Mouse (Mus musculus): ENCODE measurements around the gene Trub1.

DNA sequence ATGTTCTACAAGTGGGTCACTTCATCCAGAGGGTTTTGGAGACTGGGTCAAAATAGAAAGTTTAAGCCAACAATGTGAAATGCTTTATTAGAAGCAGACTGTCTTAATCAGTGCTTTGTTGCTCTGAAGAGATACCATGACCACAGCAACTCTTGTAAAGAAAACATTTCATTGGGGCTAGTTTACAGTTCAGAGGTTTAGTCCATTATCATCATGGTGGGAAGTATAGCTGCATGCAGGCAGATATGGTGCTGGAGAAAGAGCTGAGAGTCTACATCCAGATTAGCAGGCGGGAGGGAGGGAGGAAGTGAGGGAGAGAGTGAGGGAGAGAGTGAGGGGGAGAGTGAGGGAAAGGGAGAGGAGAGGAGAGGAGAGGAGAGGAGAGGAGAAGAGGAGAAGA lies 1.9 kb upstream of the Trub1 start:
- no peak for TF ChIP-seq CTCF (IDR thresholded peaks at IDR 0.05; ENCODE audit: low read depth, low read length)
- no peak for TF ChIP-seq POLR2A (IDR thresholded peaks at IDR 0.05; ENCODE audit: extremely low read depth, insufficient read depth, low read length)
